Mouse (Mus musculus) limb, embryonic 11.5 days (tissue): ENCODE data around the gene Snx10. TPM values are rescaled to one million over a fixed set of nuclear protein-coding genes. Genes with fewer than 3 reads are reported as not detected.

ENCODE experiments used
- ATAC-seq: fragments of 200-750 bp; cut with Nextera tagmentation; 2 replicates; pipeline ENCODE4 v1.8.0; 2017; ENCODE audit warnings: low read depth; ENCODE audit not compliant: insufficient number of reproducible peaks, low FRiP score, low TSS enrichment
- DNase-seq: peaks from one replicate; pipeline ENCODE4 v3.0.0-alpha.2; 2015; ENCODE audit warnings: low spot score
- H3K27ac ChIP-seq: fragments of 300-500 bp; sonication (generic); replicated peaks from 2 replicates; pipeline ENCODE4 v1.5.1; 2014; ENCODE audit warnings: low read depth, mild to moderate bottlenecking, low read length
- H3K27me3 ChIP-seq: fragments of 300-500 bp; sonication (generic); 2 replicates; pipeline ENCODE4 v1.6.1; 2014; ENCODE audit warnings: mild to moderate bottlenecking, low read length, mixed read lengths; ENCODE audit not compliant: control insufficient read depth, insufficient read depth
- H3K36me3 ChIP-seq: fragments of 300-500 bp; sonication (generic); 2 replicates; pipeline ENCODE4 v1.6.1; 2014; ENCODE audit warnings: mild to moderate bottlenecking, low read length, moderate library complexity, mixed read lengths; ENCODE audit not compliant: control insufficient read depth, insufficient read depth
- H3K4me1 ChIP-seq: fragments of 300-500 bp; sonication (generic); 2 replicates; pipeline ENCODE4 v1.6.1; 2014; ENCODE audit warnings: low read length, mixed read lengths; ENCODE audit not compliant: control insufficient read depth, insufficient read depth
- H3K4me2 ChIP-seq: fragments of 300-500 bp; sonication (generic); 2 replicates; pipeline ENCODE4 v1.6.1; 2014; ENCODE audit warnings: low read depth, mild to moderate bottlenecking, moderate library complexity; ENCODE audit not compliant: severe bottlenecking
- H3K4me3 ChIP-seq: fragments of 300-500 bp; sonication (generic); 2 replicates; pipeline ENCODE4 v1.5.1; 2014; ENCODE audit warnings: low read depth, low read length
- H3K9ac ChIP-seq: fragments of 300-500 bp; sonication (generic); 2 replicates; pipeline ENCODE4 v1.6.1; 2014; ENCODE audit warnings: mild to moderate bottlenecking, low read length
- H3K9me3 ChIP-seq: fragments of 300-500 bp; sonication (generic); 2 replicates; pipeline ENCODE4 v1.6.1; 2016; ENCODE audit warnings: low read length; ENCODE audit not compliant: control insufficient read depth
- WGBS: fragments of 180-500 bp; shearing (Covaris S2); extraction: QIAGEN DNeasy Blood & Tissue Kit; methylation state at CpG from one replicate; pipeline ENCODE4 v1.1.7; 2014; 5-methylcytosine and 5-hydroxymethylcytosine counted together
- polyA plus RNA-seq: library from polyadenylated mRNA; unstranded; fragments of >200 nt; fragmentation: Nextera tagmentation; extraction: Ambion mirVana; gene quantifications from 2 replicates; pipeline ENCODE4 v1.2.1, GENCODE M21; 2014

Snx10 gene
- polyA plus RNA-seq, 1 experiment from 2014 or later = 19.1 TPM

GRCm38 (mm10) chr6:51514860-51515259, 8.8 kb upstream of the Snx10 start:
- ATAC-seq (no peak), DNase-seq (no peak)
- H3K4me2 ChIP-seq = no peak overlapping the region
- no peaks in the 10 kb centered on the region for H3K36me3 ChIP-seq
- no peak overlapping the region for H3K27ac ChIP-seq
- H3K4me1 ChIP-seq = no peaks in the 10 kb centered on the region
- 93% methylated on average over 7 of the region's 7 CpGs for WGBS
- no peak overlapping the region for H3K9ac ChIP-seq
- H3K4me3 ChIP-seq = no peak overlapping the region
- H3K9me3 ChIP-seq = no peaks in the 10 kb centered on the region
- H3K27me3 ChIP-seq = no peaks in the 10 kb centered on the region

DNA sequence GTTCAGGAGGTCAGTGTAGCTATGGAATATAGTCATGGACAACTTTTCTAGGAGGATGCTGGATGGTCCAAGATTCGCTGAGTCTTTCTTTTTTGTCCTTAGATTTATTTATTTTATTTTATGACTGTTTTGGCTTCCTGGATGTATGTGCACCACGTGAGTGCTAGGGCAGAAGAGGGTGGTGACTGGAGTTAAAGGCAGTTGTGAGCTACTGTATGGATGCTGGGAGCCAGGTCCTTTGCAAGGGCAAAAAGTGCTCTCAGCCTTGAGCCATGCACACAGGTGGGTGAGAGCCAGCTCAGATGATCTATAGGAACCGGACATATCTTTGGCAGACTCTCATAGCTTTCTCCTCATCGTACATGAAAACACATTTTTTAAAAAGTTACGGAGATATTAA, 391 bp upstream of the Snx10 start:
- DNase-seq = no peak
- no peaks in the 10 kb centered on the region for H3K9me3 ChIP-seq
- 21% methylated on average over 5 of the region's 5 CpGs for WGBS

DNA sequence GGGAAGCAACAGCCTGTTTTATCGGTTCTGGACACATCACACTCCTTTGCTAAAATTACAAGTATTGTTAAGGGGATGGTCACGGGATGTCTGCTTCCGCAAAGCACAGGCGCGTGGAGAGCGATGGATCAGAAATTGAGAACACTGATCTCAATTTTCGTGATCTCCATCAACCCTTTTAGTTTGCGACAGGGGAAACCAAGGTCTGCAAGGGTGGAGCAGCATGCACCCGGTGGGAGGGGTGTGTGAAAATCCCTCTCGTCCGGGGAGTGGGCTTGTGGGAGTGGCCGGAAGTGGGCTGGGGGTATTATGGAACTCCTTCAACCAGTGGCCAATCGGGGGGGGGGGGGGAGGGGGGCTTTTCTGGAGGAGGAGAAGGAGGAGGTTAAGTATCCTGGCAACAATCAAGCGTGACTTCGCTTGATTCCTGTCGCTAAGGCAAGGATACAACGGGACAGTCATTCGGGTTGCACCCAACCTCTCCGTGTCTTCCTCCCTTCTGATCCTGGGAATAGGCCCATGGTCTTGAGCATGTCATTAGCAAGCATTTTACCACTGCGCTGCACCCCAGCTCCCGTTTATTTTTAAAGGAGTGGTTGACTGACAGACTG, 725 bp downstream of the Snx10 start:
- no peaks in the 10 kb centered on the region for H3K36me3 ChIP-seq
- no peaks in the 10 kb centered on the region for H3K27me3 ChIP-seq
- ATAC-seq (peak; percentile 72; the same call in 1 of the 2 replicates), DNase-seq (peak; percentile 71)
- H3K9me3 ChIP-seq = no peaks in the 10 kb centered on the region
- H3K4me2 ChIP-seq = peak overlapping the region; percentile 81
- H3K9ac ChIP-seq = peak overlapping the region; percentile 70
- no peaks in the 10 kb centered on the region for H3K4me1 ChIP-seq
- 1% methylated on average over 20 of the region's 21 CpGs for WGBS
- peak overlapping the region; percentile 63 for H3K4me3 ChIP-seq
- H3K27ac ChIP-seq = no peak overlapping the region

More for the DNA sequence above, 391 bp upstream of the Snx10 start:
- Histone ChIP-seq H3K9ac (no peak overlapping the region), H3K4me1 (no peaks in the 10 kb centered on the region), H3K36me3 (no peaks in the 10 kb centered on the region), H3K27ac (no peak overlapping the region), H3K4me2 (peak overlapping the region; percentile 81), H3K27me3 (no peaks in the 10 kb centered on the region), H3K4me3 (peak overlapping the region; percentile 63)
- no peak for ATAC-seq

DNA sequence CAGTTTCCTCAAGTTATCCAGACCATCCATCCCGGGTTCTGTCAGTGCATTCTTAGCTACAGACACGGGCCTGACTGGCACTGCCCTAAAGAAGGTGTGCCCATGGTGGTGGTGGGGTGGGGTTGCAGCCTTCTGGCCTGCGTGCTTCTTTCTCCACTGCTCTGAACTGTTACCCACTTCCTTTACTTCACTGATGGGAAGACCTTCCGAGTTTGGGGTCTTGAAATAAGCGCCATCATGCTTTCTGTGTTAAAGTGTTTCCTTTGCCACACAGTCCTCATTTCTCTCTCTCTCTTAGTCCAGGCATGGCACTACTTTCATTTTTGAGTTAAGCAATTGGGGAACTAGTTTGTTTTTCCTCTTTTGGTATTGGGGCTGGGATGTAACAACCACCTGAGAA, 1.3 kb downstream of the Snx10 start:
- DNase-seq = no peak
- H3K27me3 ChIP-seq = no peaks in the 10 kb centered on the region
- peak overlapping the region; percentile 70; the same call in 1 of the 2 replicates for H3K9ac ChIP-seq
- no peak for ATAC-seq
- H3K36me3 ChIP-seq = no peaks in the 10 kb centered on the region
- H3K9me3 ChIP-seq = no peaks in the 10 kb centered on the region
- 55% methylated on average over 5 of the region's 5 CpGs for WGBS
- no peaks in the 10 kb centered on the region for H3K4me1 ChIP-seq
- no peak overlapping the region for H3K4me3 ChIP-seq
- no peak overlapping the region for H3K27ac ChIP-seq
- H3K4me2 ChIP-seq = peak overlapping the region; percentile 81

DNA sequence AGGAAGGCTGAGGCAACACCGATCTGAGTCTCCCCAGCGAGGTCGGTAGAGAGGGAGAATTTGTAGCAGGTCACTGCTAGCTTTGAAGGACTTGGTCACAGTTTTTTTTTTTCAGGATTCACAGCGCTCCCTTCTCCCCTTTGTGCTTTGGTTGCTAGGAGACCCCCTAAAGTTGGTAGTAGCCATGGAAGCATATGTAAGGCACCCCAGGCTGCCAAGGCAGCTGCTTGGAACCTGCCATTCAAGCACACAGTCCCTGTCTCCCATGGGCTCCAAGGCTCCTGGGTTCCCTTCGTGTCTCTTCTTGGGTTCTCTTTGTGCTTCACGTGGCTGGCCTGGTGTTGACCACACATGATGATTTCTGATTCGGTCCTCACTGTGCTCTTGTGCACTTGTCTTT, 5.8 kb downstream of the Snx10 start:
- Histone ChIP-seq H3K27me3 (no peaks in the 10 kb centered on the region), H3K36me3 (no peaks in the 10 kb centered on the region), H3K9ac (no peak overlapping the region), H3K27ac (no peak overlapping the region), H3K4me2 (no peak overlapping the region), H3K4me3 (no peak overlapping the region), H3K4me1 (no peaks in the 10 kb centered on the region), H3K9me3 (no peaks in the 10 kb centered on the region)
- WGBS = 83% methylated on average over 7 of the region's 7 CpGs
- ATAC-seq (no peak), DNase-seq (no peak)

DNA sequence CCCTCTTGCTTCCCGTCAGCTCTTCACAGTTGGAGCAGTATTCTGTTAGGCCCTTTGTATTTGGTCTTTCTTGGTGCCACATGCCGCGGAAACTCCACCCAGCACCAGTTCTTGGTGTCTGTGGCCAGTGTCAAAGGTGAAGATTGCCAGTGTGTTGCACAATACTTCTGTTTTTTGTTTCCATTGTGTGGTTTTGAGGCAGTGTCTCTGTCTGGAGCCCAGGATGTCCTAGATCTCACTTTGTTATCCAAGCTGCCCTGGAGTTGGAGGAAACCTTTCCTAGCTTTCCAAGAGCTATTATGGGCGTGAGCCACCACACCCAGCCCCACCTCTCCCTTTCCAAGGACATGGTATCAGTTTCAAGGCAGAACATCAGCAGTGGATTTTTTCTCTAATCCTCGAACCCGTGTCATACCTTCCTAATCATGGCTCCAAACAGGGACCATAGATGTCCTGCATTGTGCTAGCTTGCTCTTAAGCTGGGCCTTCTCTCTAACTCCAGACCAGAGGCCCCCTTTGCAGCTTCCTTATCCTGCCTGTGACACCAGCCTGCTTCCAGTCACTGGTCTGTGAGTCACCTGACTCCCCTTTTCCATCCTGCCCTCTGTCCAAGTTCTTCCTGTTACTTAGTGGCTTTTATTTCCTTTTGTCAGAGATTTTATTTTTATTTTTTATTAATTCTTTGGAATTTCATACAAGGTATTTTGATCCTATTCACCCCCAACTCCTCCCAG, 9.9 kb downstream of the Snx10 start:
- Histone ChIP-seq H3K9ac (no peak overlapping the region), H3K4me1 (no peaks in the 10 kb centered on the region), H3K9me3 (no peaks in the 10 kb centered on the region), H3K27me3 (no peaks in the 10 kb centered on the region), H3K36me3 (no peaks in the 10 kb centered on the region; the same call in 1 of the 2 replicates), H3K4me3 (no peak overlapping the region), H3K27ac (no peak overlapping the region), H3K4me2 (no peak overlapping the region)
- no peak for DNase-seq
- ATAC-seq = no peak
- WGBS = 87% methylated on average over 6 of the region's 6 CpGs

GRCm38 (mm10) chr6:51535571-51535970, 11.9 kb downstream of the Snx10 start:
- ATAC-seq (no peak), DNase-seq (no peak)
- no peaks in the 10 kb centered on the region for H3K4me1 ChIP-seq
- no peaks in the 10 kb centered on the region for H3K9me3 ChIP-seq
- H3K36me3 ChIP-seq = no peaks in the 10 kb centered on the region; the same call in 1 of the 2 replicates
- WGBS = 90% methylated on average over 10 of the region's 10 CpGs
- no peak overlapping the region for H3K4me3 ChIP-seq
- H3K27ac ChIP-seq = no peak overlapping the region
- no peaks in the 10 kb centered on the region for H3K27me3 ChIP-seq
- H3K4me2 ChIP-seq = no peak overlapping the region
- H3K9ac ChIP-seq = no peak overlapping the region

DNA sequence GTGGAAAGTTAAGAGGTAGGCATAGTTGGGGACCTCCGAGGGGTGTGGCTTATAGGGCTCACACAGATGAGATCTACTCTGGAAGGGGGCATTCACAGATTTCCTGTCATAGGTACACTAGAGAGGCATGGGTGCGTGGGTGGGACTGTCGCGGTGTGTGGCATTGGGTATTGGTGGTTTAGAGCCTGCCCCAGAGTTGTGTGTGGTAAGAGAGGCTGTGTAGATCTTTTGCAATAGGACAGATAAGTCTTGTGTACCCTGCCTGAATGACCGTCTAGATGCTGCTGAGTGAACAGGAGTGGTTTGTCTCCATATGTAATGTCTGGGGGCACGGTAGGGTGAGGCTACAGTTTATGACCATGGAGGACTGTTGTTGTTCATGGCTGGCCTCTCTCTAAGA, 16.8 kb downstream of the Snx10 start:
- H3K4me3 ChIP-seq = no peak overlapping the region
- WGBS = 92% methylated on average over 6 of the region's 6 CpGs
- no peak overlapping the region for H3K27ac ChIP-seq
- H3K36me3 ChIP-seq = no peaks in the 10 kb centered on the region; the same call in 1 of the 2 replicates
- DNase-seq (no peak), ATAC-seq (no peak)
- no peak overlapping the region for H3K9ac ChIP-seq
- H3K4me2 ChIP-seq = no peak overlapping the region
- H3K9me3 ChIP-seq = no peaks in the 10 kb centered on the region
- H3K27me3 ChIP-seq = no peaks in the 10 kb centered on the region
- H3K4me1 ChIP-seq = 0 out of 2 replicates have a peak, but pooled peaks cover 3% of the 10 kb centered on the region
